Mouse (Mus musculus): ENCODE results near the gene Zmiz1. TPM values are rescaled to one million over a fixed set of nuclear protein-coding genes. Genes with fewer than 3 reads are reported as not detected.

The Zmiz1 gene
- total and polyA plus RNA-seq, 3 experiments, result 3.7 to 45.8 (median 11.1) TPM

DNA sequence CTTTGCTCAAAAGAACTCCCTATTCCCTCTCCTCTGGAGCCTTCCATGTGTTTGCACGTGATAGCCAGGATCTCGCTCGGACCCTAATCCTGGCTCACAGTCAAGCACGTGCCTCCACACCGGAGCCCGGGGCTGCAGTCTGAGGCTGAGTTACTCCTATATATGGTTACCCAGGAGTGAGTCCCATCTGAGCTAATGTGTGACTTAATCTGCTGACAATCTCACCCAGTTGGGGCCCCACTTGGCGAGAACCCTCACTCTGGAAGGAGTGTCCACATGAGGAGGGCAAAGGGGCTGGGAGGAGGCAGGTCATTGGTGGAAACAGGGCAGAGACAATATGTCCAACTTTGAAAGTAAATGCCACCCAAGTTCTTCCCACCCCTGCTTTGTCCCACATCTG lies 252.2 kb downstream of the Zmiz1 start:
- Histone ChIP-seq H3K27me3 (replicated peaks) (no peaks in the 10 kb centered on the region), H3K79me2 (replicated peaks; ENCODE audit: control insufficient read depth, extremely low read depth, insufficient read depth, poor library complexity, severe bottlenecking) (no peaks in the 10 kb centered on the region), H3K27ac (ENCODE audit: insufficient read depth, low read depth) (no peak overlapping the region), H3K4me1 (ENCODE audit: control insufficient read depth in 1 of 2, insufficient read depth in 2 of 2) (peaks cover 0 to 22% of the 10 kb centered on the region in 2 experiments; a peak in 2 of 4 replicates), H3K4me3 (replicated peaks in 1 of 3; ENCODE audit: low read depth in 2 of 3, low read length in 2 of 3, poor library complexity in 1 of 3) (no peak overlapping the region), H3K36me3 (replicated peaks in 1 of 2; ENCODE audit: control insufficient read depth in 1 of 2, insufficient read depth in 1 of 2, low read length in 1 of 2) (no peaks in the 10 kb centered on the region), H3K9ac (ENCODE audit: insufficient read depth, low read depth) (no peak overlapping the region), H3K9me3 (replicated peaks; ENCODE audit: low read length) (no peaks in the 10 kb centered on the region), H3K4me2 (ENCODE audit: insufficient read depth, low read depth, poor library complexity, severe bottlenecking) (no peak overlapping the region)
- DNase-seq (ENCODE audit: extremely low read depth), result no peak
- in situ Hi-C loops (cut with MboI; ENCODE audit: low pct_ligation_motif_present, low pct_unique_long_range_greater_than_20kb, low sequenced_read_pairs), result loop anchor here (10.0 kb wide), 1 partner anchor 104 kb away; no protein-coding TSS in a partner anchor
- dilution Hi-C loops (cut with MboI; ENCODE audit: extremely low pct_ligation_motif_present, extremely low pct_unique_long_range_greater_than_20kb, low sequenced_read_pairs), result no loop called here
- TF ChIP-seq POLR2AphosphoS2 (IDR thresholded peaks at IDR 0.05; ENCODE audit: low read depth, low read length), result no peak
- TF ChIP-seq CTCF (conservative IDR thresholded peaks at IDR 0.05 in 1 of 2, IDR thresholded peaks at IDR 0.05 in 1 of 2; ENCODE audit: low read depth in 2 of 2, low read length in 2 of 2), result no peak
- no peak for TF ChIP-seq MEF2A (IDR thresholded peaks at IDR 0.05; ENCODE audit: borderline replicate concordance, low read depth, low read length)
- no peak for TF ChIP-seq MAFK (IDR thresholded peaks at IDR 0.05; ENCODE audit: insufficient replicate concordance, low read length)
- TF ChIP-seq CHD1 (IDR thresholded peaks at IDR 0.05; ENCODE audit: low read depth, low read length), result no peak
- no peak for TF ChIP-seq USF2 (conservative IDR thresholded peaks at IDR 0.05; ENCODE audit: low read depth, low read length)
- TF ChIP-seq ETS1 (conservative IDR thresholded peaks at IDR 0.05; ENCODE audit: low read depth, low read length), result no peak
- no peak for TF ChIP-seq SMC3 (IDR thresholded peaks at IDR 0.05; ENCODE audit: low read depth, low read length)
- TF ChIP-seq JUND (conservative IDR thresholded peaks at IDR 0.05; ENCODE audit: low read depth, low read length), result no peak
- no peak for TF ChIP-seq E2F4 (IDR thresholded peaks at IDR 0.05; ENCODE audit: insufficient replicate concordance, low read depth, low read length)
- no peak for TF ChIP-seq TCF12 (IDR thresholded peaks at IDR 0.05; ENCODE audit: low read depth, low read length)

DNA sequence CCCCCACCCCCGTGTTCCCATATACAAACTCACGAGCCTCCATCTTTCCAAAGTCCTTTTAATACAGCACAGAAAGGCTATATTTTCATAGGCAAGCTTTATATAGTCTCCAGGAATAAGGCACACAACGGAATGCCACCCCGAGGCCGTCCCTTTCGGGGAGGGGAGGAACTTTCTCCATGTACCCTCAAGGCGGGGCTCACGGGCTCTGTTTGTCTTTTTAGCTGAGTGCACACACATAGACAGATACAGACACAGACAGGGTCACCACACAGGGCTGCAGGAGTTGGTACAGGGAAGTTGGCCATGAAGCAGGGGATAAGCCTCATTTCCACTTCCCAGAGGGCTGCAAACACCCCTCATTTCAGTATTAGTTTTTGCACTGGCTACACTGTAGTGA lies 252.6 kb downstream of the Zmiz1 start:
- no peaks in the 10 kb centered on the region for H3K36me3 ChIP-seq (replicated peaks in 1 of 2; ENCODE audit: control insufficient read depth in 1 of 2, insufficient read depth in 1 of 2, low read length in 1 of 2)
- DNase-seq (ENCODE audit: extremely low read depth), result no peak
- in situ Hi-C loops (cut with MboI; ENCODE audit: low pct_ligation_motif_present, low pct_unique_long_range_greater_than_20kb, low sequenced_read_pairs), result loop anchor here (10.0 kb wide), 1 partner anchor 103 kb away; no protein-coding TSS in a partner anchor
- no peak overlapping the region for H3K4me3 ChIP-seq (replicated peaks in 1 of 3; ENCODE audit: low read depth in 2 of 3, low read length in 2 of 3, poor library complexity in 1 of 3)
- dilution Hi-C loops (cut with MboI; ENCODE audit: extremely low pct_ligation_motif_present, extremely low pct_unique_long_range_greater_than_20kb, low sequenced_read_pairs), result no loop called here
- no peak overlapping the region for H3K9ac ChIP-seq (ENCODE audit: insufficient read depth, low read depth)
- peaks cover 0 to 22% of the 10 kb centered on the region in 2 experiments; a peak in 2 of 4 replicates for H3K4me1 ChIP-seq (ENCODE audit: control insufficient read depth in 1 of 2, insufficient read depth in 2 of 2)
- H3K27ac ChIP-seq (ENCODE audit: insufficient read depth, low read depth), result no peak overlapping the region
- no peak overlapping the region for H3K4me2 ChIP-seq (ENCODE audit: insufficient read depth, low read depth, poor library complexity, severe bottlenecking)
- no peaks in the 10 kb centered on the region for H3K27me3 ChIP-seq (replicated peaks)
- H3K9me3 ChIP-seq (replicated peaks; ENCODE audit: low read length), result no peaks in the 10 kb centered on the region
- TF ChIP-seq KAT2A (IDR thresholded peaks at IDR 0.05; ENCODE audit: insufficient replicate concordance, low read length) (no peak), ZNF384 (IDR thresholded peaks at IDR 0.05; ENCODE audit: low read depth, low read length) (no peak)
- H3K79me2 ChIP-seq (replicated peaks; ENCODE audit: control insufficient read depth, extremely low read depth, insufficient read depth, poor library complexity, severe bottlenecking), result no peaks in the 10 kb centered on the region

GRCm38 (mm10) chr14:25713443-25713842 lies 254.5 kb downstream of the Zmiz1 start:
- DNase-seq (ENCODE audit: extremely low read depth), result no peak
- Histone ChIP-seq H3K4me2 (ENCODE audit: insufficient read depth, low read depth, poor library complexity, severe bottlenecking) (no peak overlapping the region), H3K4me1 (ENCODE audit: control insufficient read depth in 1 of 2, insufficient read depth in 2 of 2) (peaks cover 0 to 11% of the 10 kb centered on the region in 2 experiments; a peak in 2 of 4 replicates), H3K27me3 (replicated peaks) (no peaks in the 10 kb centered on the region), H3K36me3 (replicated peaks in 1 of 2; ENCODE audit: control insufficient read depth in 1 of 2, insufficient read depth in 1 of 2, low read length in 1 of 2) (no peaks in the 10 kb centered on the region), H3K9me3 (replicated peaks; ENCODE audit: low read length) (no peaks in the 10 kb centered on the region), H3K79me2 (replicated peaks; ENCODE audit: control insufficient read depth, extremely low read depth, insufficient read depth, poor library complexity, severe bottlenecking) (no peaks in the 10 kb centered on the region), H3K27ac (ENCODE audit: insufficient read depth, low read depth) (no peak overlapping the region), H3K4me3 (replicated peaks in 1 of 3; ENCODE audit: low read depth in 2 of 3, low read length in 2 of 3, poor library complexity in 1 of 3) (no peak overlapping the region), H3K9ac (ENCODE audit: insufficient read depth, low read depth) (no peak overlapping the region)
- TF ChIP-seq SMC3 (IDR thresholded peaks at IDR 0.05; ENCODE audit: low read depth, low read length) (peak; percentile 43), SIN3A (IDR thresholded peaks at IDR 0.05; ENCODE audit: low read length) (no peak), CTCF (conservative IDR thresholded peaks at IDR 0.05 in 1 of 2, IDR thresholded peaks at IDR 0.05 in 1 of 2; ENCODE audit: low read depth in 2 of 2, low read length in 2 of 2) (peak in 1 of 2 experiments; percentile 65; a peak in 2 of 4 replicates), RAD21 (IDR thresholded peaks at IDR 0.05; ENCODE audit: low read depth, low read length) (peak; percentile 53)
- in situ Hi-C loops (cut with MboI; ENCODE audit: low pct_ligation_motif_present, low pct_unique_long_range_greater_than_20kb, low sequenced_read_pairs) (loop anchor here (10.0 kb wide), 1 partner anchor 101 kb away; no protein-coding TSS in a partner anchor), dilution Hi-C loops (cut with MboI; ENCODE audit: extremely low pct_ligation_motif_present, extremely low pct_unique_long_range_greater_than_20kb, low sequenced_read_pairs) (no loop called here)

All from CH12.LX (cell line).